Mouse (Mus musculus) B cell, adult 2 months (primary cell): ENCODE data around the gene Pycr1.
"Not testable (repeated sequence)": the region's sequence is repeated elsewhere in the genome, so short reads cannot be mapped to it uniquely, and the experiment has no call there.

Experiments used
- DNase-seq, 2 experiments: peaks; one replicate each; pipeline ENCODE4 v3.0.0; 2022

Gene Pycr1

GRCm38 (mm10) chr11:120643601-120643987, at the start of gene Pycr1:
Pycr1 (minus strand) TSS chr11:120643769.
- peak; percentile 91 to 92 for DNase-seq

DNA sequence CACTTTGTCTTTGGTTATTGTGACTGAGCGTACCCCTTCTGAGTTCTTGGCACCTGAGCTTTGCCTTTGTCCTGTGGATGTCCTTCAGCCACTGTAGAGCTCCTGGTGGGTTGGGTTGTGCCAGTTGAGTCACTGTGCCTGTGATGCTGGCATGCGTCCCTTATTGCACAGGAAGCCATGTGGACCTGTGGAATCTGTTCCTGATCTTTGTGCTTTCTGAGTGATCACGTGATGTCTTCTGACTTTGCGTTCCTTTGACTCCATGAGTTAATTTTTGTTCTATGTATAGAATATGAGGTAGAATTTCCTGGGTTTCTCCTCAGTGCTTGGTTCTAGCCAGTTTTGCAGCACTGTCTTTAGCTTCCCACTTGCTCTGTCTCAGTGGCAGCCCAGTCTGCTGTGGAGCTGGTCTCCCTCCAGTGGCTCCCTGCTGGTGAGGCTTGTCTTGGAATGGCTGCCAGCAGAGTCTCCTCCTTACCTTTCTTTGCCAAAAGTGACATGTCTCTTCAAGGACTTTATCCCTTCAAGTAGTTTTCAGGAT, 49.0 kb upstream of the Pycr1 start:
- no peak for DNase-seq

DNA sequence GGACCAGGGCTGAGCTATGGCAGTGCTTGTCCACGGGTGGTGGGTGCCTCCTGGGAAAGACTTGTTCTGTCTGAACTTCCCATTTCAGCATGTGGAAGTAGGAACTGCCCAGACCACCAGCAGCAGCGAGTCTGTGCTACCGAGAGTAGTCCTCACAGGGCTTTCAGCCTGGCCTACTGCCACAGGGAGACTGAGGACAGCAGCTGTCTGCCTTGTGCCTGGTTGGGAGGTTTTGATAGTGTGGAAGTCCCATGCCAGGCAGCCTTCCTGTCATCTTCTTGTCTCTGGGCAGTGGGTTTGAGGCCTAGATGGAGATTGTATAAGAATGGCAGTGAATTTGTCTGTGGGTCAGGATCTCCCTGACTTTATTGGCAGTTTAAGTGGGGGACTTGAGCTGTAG, 45.8 kb upstream of the Pycr1 start:
- DNase-seq, result no peak

GRCm38 (mm10) chr11:120686650-120687272, 43.2 kb upstream of the Pycr1 start:
- no peak for DNase-seq

DNA sequence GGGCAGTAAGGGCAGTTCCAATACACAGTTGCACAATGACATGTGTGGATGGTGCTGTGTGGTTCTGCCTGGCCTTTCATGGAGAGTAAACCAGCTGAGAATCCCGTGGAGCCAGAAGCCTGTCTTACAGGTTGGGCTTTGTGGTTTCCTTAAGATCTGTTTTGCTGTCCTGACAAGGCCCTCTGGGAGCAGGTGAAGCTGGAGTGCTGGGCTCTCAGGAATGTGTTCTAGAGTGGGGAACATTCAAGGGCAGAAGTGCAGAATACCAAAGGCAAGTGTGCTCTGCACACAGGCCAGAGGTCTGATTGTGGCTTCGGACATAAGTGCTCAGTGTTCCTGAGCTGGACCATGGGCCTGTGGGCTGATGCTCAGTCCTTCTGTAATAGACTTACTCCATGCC, 41.1 kb upstream of the Pycr1 start:
- no peak for DNase-seq

GRCm38 (mm10) chr11:120684086-120684485, 40.5 kb upstream of the Pycr1 start:
- no peak for DNase-seq

DNA sequence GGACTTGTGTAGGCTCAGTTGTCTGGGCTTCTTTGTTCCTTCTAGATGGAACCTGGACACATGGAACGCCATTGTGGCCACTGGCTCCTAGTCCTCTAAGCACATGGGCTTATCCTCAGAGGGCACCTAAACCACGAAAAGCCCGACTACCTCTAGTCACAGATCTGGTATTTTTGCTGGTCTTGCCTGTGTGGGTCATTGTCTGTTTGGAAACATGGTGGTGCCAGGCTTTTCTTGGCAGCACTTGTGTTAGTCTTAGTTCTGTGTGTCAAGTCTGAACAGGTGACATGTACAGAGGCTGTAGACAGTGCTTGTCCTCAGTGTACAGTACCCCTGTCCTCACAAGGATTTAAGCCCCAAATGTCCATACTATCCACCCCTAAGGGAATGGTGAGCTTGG, 40.0 kb upstream of the Pycr1 start:
- no peak for DNase-seq

GRCm38 (mm10) chr11:120682683-120683082, 39.1 kb upstream of the Pycr1 start:
- DNase-seq, result no peak

- peak; percentile 52 to 53 for DNase-seq
Measured at GRCm38 (mm10) chr11:120679909-120680308, 36.3 kb upstream of the Pycr1 start.

DNA sequence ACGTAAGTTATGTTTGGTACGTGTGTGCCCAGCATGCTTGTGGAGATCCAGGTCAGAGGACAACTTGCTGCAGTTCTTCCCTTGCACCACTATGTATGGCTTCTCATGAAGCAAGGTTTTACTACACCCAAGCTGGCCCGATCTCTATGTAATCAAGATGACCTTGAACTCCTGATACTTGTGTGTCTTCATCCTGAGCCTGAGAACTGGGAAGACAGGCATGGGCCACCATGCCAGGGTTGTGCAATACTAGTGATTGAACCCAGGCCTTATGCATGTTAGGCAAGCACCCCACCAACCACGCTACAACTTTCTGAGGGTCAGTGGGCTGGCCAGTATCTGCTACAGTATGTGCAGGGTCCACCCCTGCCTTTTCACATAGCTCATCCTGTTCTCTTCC, 33.4 kb upstream of the Pycr1 start:
- no peak for DNase-seq

- not testable (repeated sequence) for DNase-seq
Measured at GRCm38 (mm10) chr11:120675875-120676274, 32.3 kb upstream of the Pycr1 start.

DNA sequence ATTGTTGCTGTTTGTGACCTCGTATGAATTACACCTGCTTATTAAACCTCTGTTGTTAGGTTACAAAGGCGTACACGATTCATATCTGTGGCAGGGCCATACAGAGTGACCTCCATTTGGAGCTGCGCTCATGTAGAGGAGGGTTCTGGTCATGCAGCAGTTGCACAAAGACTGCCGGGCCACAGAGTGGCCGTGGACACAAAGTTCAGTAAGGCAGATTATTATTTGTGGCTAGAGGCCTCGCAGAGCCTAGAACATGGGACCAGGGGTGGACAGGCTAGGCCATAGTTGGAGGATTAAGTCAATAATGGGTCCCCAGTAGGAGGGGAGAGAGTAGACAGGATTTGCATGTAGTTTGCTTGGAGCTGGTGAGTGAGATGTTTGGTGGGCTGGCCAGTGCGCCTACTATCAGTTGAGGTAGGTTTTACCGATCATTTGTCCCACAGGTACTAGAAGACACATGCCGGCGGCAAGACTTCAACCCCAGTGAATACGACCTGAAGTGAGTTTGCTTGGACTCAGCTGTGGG, 30.1 kb upstream of the Pycr1 start:
- no peak for DNase-seq

- DNase-seq, result peak; percentile 97 to 98
Measured at GRCm38 (mm10) chr11:120672687-120673593, 29.4 kb upstream of the Pycr1 start, which contains the start of gene Aspscr1. Aspscr1 (plus strand) TSS chr11:120672973.

DNA sequence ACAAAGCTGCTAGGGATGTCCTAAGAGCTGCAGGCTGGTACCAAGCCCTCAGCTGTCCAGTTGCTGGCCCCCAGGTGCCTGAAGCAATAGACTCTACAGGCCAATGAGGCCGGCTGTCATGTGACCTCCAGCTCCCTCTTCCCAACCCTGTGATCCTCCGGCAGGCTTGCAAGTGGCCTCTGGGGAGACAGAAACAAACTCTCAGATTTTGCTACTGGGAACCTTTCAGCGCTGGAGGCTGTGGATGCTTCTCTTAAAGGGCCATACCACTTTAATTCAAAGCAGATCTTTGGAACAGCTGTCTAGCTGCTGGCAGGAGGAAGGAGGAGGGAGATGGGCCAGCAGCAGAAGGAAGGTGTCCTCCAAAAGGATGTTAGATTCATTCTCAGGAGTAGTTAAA, 23.0 kb upstream of the Pycr1 start:
- no peak for DNase-seq

DNA sequence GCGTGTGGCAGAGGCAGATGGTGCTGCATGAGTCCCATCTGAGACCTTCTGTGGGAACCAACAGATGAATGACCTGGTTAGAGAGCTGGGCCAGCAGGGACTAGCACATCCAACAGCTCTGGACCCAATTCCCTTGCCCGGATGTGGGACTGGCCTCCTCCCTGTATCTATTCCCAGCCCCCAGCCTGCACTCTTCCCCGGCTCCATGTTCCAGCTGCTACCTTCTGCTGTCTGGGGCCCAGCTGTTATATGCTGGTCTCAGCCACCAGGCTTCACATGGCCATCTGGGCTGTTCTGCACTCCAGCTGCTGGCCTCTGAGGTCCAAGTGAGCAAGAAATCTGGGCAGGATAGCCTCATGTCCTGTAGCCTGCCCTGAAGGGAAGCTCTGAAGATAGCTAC, 21.8 kb upstream of the Pycr1 start:
- DNase-seq, result no peak

- DNase-seq, result no peak
Measured at GRCm38 (mm10) chr11:120663714-120664113, 20.1 kb upstream of the Pycr1 start.

DNA sequence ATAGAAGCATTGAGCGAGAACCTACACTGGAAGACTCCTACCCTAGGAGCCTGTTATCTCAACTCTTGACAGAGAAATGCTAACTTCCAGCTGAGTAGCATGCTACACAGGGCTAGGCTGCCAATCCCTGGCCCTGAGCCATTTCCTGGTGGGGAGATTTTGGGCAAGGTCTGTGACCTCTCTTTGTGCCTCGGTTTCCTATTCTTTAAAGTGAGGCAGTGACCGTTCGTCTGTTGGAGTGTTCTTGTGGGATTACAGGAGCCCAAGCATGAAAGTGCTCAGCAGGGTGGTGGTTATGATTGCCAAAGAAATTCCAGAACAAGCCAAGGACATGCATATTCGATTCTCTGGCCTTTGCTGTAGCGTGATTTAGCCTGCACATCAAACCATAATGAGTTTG, 19.2 kb upstream of the Pycr1 start:
- DNase-seq, result no peak

GRCm38 (mm10) chr11:120661076-120661460, 17.5 kb upstream of the Pycr1 start, which contains the start of gene Notum:
Notum (minus strand) TSS chr11:120661175.
- DNase-seq, result no peak

- peak; percentile 41 to 45 for DNase-seq
Measured at GRCm38 (mm10) chr11:120660301-120661075, 16.9 kb upstream of the Pycr1 start.

DNA sequence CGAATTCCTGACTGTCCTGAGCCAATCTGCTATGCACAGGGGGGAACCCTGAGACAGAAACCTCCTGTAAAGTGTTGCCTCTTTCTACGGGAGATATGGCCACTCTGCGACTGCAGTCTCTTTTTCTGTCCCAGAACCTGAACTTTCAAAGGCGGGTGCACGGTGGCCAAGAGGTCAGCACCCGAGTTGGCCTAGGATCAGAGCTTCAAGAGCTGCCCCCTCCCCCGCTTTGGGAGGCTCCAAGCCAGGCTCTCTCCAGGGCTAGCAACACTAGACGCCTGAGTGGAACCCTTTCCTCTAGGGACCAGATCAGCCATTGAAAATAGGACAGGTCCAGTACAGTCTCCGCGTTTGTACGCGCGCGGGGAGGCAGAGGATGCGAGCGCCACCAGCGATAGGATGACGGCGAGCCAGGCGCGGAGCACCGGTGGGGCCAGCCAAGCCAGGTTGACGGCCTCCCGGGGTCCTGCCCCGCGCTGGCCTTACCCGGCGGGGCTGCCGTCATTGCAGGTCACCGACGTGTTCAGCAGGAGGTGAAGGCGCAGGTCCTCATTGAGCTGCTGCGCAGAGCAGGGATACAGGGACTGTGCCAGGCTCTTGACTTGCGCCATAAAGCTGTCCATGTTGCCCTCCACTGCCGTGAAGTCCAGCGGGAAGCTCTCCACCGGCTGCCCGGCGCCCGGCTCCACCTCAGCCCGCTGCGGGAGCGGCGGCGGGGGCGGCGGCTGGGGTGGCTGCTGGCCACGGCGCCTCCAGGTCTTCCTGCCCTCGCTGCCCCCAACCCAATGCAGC, 16.1 kb upstream of the Pycr1 start:
- DNase-seq, result peak; percentile 17 to 32

DNA sequence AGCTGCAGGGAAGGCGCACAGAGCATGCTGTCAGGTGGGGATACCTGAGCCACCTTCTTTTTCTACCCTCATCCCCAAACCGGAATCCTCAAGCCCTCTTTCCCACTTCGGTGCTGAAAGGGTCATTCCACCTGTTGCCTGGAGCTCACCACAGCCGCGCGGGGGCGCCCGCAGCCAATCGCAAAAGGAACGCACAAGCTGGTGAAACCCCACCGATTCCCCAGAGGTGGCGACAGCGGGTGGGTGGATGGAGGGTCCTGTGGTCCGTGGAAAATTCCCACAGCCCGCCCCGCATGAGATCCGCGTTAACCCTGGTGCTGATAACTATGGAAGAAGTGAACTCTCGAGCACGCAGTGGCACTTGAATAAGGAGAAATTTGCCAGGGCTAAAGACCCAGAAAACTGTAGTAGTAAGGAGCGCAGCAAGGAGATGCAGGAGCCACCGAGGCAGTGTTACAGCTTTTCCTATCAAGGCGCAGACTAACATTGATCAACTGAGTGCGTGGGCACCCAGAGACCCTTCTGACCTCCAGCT, 15.4 kb upstream of the Pycr1 start:
- DNase-seq, result peak; percentile 85

GRCm38 (mm10) chr11:120657301-120657700, 13.7 kb upstream of the Pycr1 start:
- no peak for DNase-seq
